In genomic region chr16:33580331-33580730, GRCm38 (mm10) we compare ENCODE assay signal across 8 mouse cellular contexts.
DNase-seq lines count a peak whose midpoint lies in the region; ATAC-seq and TF ChIP-seq lines count a peak whose summit lies in the region.

No protein-coding gene starts in this region.

- H3K4me2 ChIP-seq in kidney, embryonic 16.5 days (replicated peaks; ENCODE audit: low read depth, low read length), result no peak overlapping the region
- H3K4me2 ChIP-seq in embryonic facial prominence, embryonic 15.5 days (replicated peaks), result no peak overlapping the region
- no peak overlapping the region for H3K4me2 ChIP-seq in limb, embryonic 14.5 days (replicated peaks; ENCODE audit: low read depth, low read length, severe bottlenecking)

- 80% methylated on average over 2 of the region's 2 CpGs for WGBS in kidney, embryonic 16.5 days
- WGBS in embryonic facial prominence, embryonic 15.5 days, result 85% methylated on average over 2 of the region's 2 CpGs
- WGBS in limb, embryonic 14.5 days, result 86% methylated on average over 2 of the region's 2 CpGs

- no peaks in the 10 kb centered on the region for H3K27me3 ChIP-seq in kidney, embryonic 16.5 days (ENCODE audit: insufficient read depth, low read length)
- H3K27me3 ChIP-seq in embryonic facial prominence, embryonic 15.5 days, result no peaks in the 10 kb centered on the region
- H3K27me3 ChIP-seq in limb, embryonic 14.5 days (ENCODE audit: control insufficient read depth, insufficient read depth, low read length), result no peaks in the 10 kb centered on the region

- H3K9me3 ChIP-seq in kidney, embryonic 16.5 days (ENCODE audit: low read length), result no peaks in the 10 kb centered on the region
- H3K9me3 ChIP-seq in embryonic facial prominence, embryonic 15.5 days (replicated peaks), result no peaks in the 10 kb centered on the region
- no peaks in the 10 kb centered on the region for H3K9me3 ChIP-seq in limb, embryonic 14.5 days (ENCODE audit: control insufficient read depth, low read length)

- ATAC-seq in kidney, embryonic 16.5 days (ENCODE audit: low FRiP score, low TSS enrichment), result no peak
- ATAC-seq in embryonic facial prominence, embryonic 15.5 days (ENCODE audit: insufficient number of reproducible peaks, low FRiP score, low TSS enrichment, low read depth), result no peak
- no peak for ATAC-seq in limb, embryonic 14.5 days (ENCODE audit: low FRiP score, low read depth)

- DNase-seq in kidney, adult 9 months, result no peak
- peak; percentile 53 to 55 for DNase-seq in cerebellum, postnatal 25 days
- DNase-seq in limb, embryonic 14.5 days (ENCODE audit: low spot score), result no peak
- no peak for DNase-seq in Muller cell, postnatal 12 days (ENCODE audit: inconsistent ontology term)
- no peak for DNase-seq in spleen, postnatal 36 days (ENCODE audit: low spot score in 2 of 2)
- DNase-seq in layer of hippocampus, adult 11-12 months (ENCODE audit: low spot score), result no peak

- peaks cover 65% of the 10 kb centered on the region for H3K4me1 ChIP-seq in kidney, embryonic 16.5 days (ENCODE audit: insufficient read depth, low read length)
- H3K4me1 ChIP-seq in embryonic facial prominence, embryonic 15.5 days, result peaks cover 34% of the 10 kb centered on the region
- H3K4me1 ChIP-seq in limb, embryonic 14.5 days (ENCODE audit: control insufficient read depth, insufficient read depth, low read length), result peaks cover 36% of the 10 kb centered on the region

- TF ChIP-seq POLR2A in limb, embryonic 14.5 days (IDR thresholded peaks at IDR 0.05; ENCODE audit: borderline replicate concordance, extremely low read depth, insufficient read depth, insufficient read length), result no peak

- no peak overlapping the region; the same call in 1 of the 2 replicates for H3K9ac ChIP-seq in kidney, embryonic 16.5 days (replicated peaks; ENCODE audit: low read length)
- H3K9ac ChIP-seq in embryonic facial prominence, embryonic 15.5 days, result no peak overlapping the region
- H3K9ac ChIP-seq in limb, embryonic 14.5 days (ENCODE audit: low read depth, low read length, severe bottlenecking), result 0 out of 2 replicates have a peak overlapping the region, but pooled peaks have one; percentile 12

- H3K36me3 ChIP-seq in kidney, embryonic 16.5 days (ENCODE audit: insufficient read depth, low read length), result no peaks in the 10 kb centered on the region
- no peaks in the 10 kb centered on the region for H3K36me3 ChIP-seq in embryonic facial prominence, embryonic 15.5 days
- no peaks in the 10 kb centered on the region for H3K36me3 ChIP-seq in limb, embryonic 14.5 days (ENCODE audit: control insufficient read depth, insufficient read depth, low read length)

- H3K4me3 ChIP-seq in kidney, embryonic 16.5 days (ENCODE audit: low read length), result no peak overlapping the region
- no peak overlapping the region for H3K4me3 ChIP-seq in embryonic facial prominence, embryonic 15.5 days (replicated peaks)
- H3K4me3 ChIP-seq in limb, embryonic 14.5 days (replicated peaks; ENCODE audit: low read length), result no peak overlapping the region

- H3K27ac ChIP-seq in kidney, embryonic 16.5 days (ENCODE audit: low read length), result peak overlapping the region; percentile 95
- H3K27ac ChIP-seq in embryonic facial prominence, embryonic 15.5 days (replicated peaks), result peak overlapping the region; percentile 72
- no peak overlapping the region for H3K27ac ChIP-seq in limb, embryonic 14.5 days (replicated peaks; ENCODE audit: low read depth, low read length)

Comparison
In these comparisons a context has a peak if more than half of its experiments do, and no peak if none do; other contexts are left out.
1. DNase-seq: peak in cerebellum, postnatal 25 days (2 of 2); none in kidney, adult 9 months (single experiment), limb, embryonic 14.5 days (single experiment), Muller cell, postnatal 12 days (single experiment), spleen, postnatal 36 days (0 of 2) and layer of hippocampus, adult 11-12 months (single experiment).